Mouse (Mus musculus) heart, embryonic 15.5 days (tissue): ENCODE data around the gene Eva1b. TPM values are rescaled to one million over a fixed set of nuclear protein-coding genes. Genes with fewer than 3 reads are reported as not detected.
"Not testable (repeated sequence)": the region's sequence is repeated elsewhere in the genome, so short reads cannot be mapped to it uniquely, and the experiment has no call there.

ENCODE experiments used
- ATAC-seq: fragments of 200-750 bp; cut with Nextera tagmentation; replicated peaks from 2 replicates; pipeline ENCODE4 v1.8.0; 2017; ENCODE audit warnings: low read depth, moderate TSS enrichment; ENCODE audit not compliant: insufficient number of reproducible peaks, insufficient read depth, low FRiP score
- H3K27ac ChIP-seq: fragments of 300-500 bp; sonication (generic); 2 replicates; pipeline ENCODE4 v1.5.1; 2015; ENCODE audit warnings: mild to moderate bottlenecking, inconsistent platforms
- H3K27me3 ChIP-seq: fragments of 300-500 bp; sonication (generic); 2 replicates; pipeline ENCODE4 v1.6.1; 2015; ENCODE audit warnings: inconsistent platforms
- H3K36me3 ChIP-seq: fragments of 300-500 bp; sonication (generic); 2 replicates; pipeline ENCODE4 v1.6.1; 2015; ENCODE audit warnings: mild to moderate bottlenecking, inconsistent platforms
- H3K4me1 ChIP-seq: fragments of 300-500 bp; sonication (generic); replicated peaks from 2 replicates; pipeline ENCODE4 v1.6.1; 2015; ENCODE audit warnings: inconsistent platforms
- H3K4me2 ChIP-seq: fragments of 300-500 bp; sonication (generic); 2 replicates; pipeline ENCODE4 v1.6.1; 2015; ENCODE audit warnings: inconsistent platforms, mild to moderate bottlenecking, moderate library complexity
- H3K4me3 ChIP-seq: fragments of 300-500 bp; sonication (generic); 2 replicates; pipeline ENCODE4 v1.5.1; 2015; ENCODE audit warnings: mild to moderate bottlenecking, inconsistent platforms
- H3K9ac ChIP-seq: fragments of 300-500 bp; sonication (generic); 2 replicates; pipeline ENCODE4 v1.6.1; 2015; ENCODE audit warnings: mild to moderate bottlenecking, inconsistent platforms
- H3K9me3 ChIP-seq: fragments of 300-500 bp; sonication (generic); replicated peaks from 2 replicates; pipeline ENCODE4 v1.6.1; 2016; ENCODE audit warnings: inconsistent platforms
- WGBS: fragments of 180-500 bp; shearing (Covaris S2); methylation state at CpG from one replicate; pipeline ENCODE4 v1.1.7; 2015; ENCODE audit warnings: mixed read lengths; 5-methylcytosine and 5-hydroxymethylcytosine counted together
- polyA plus RNA-seq: library from polyadenylated mRNA; unstranded; fragments of >200 nt; fragmentation: Nextera tagmentation; extraction: Ambion mirVana; gene quantifications from 2 replicates; pipeline ENCODE4 v1.2.1, GENCODE M21; 2015

Gene Eva1b
- polyA plus RNA-seq, 1 experiment from 2014 or later = 28.0 TPM

DNA sequence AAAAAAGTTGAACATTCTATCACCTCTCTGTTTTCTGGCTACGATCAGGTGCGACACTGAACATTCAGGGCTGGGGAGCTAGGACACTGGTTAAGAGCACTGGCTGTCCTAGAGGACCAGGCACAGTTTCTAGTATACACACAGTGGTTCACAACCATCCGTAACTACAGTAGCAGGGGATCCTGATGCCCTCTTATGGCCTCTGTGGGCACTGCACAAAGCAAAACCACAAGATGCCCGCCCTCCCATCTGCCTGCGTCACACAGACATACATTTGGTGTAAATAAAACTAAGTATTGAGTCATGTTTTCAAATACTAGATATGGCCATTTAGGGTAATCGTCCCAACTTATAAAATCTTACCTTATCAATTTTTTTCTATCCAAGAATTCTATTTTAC lies 10.0 kb downstream of the Eva1b start:
- Histone ChIP-seq H3K4me1 (peaks cover 20% of the 10 kb centered on the region), H3K27ac (no peak overlapping the region), H3K4me2 (no peak overlapping the region), H3K36me3 (no peaks in the 10 kb centered on the region), H3K27me3 (no peaks in the 10 kb centered on the region), H3K9me3 (no peaks in the 10 kb centered on the region), H3K9ac (no peak overlapping the region), H3K4me3 (no peak overlapping the region)
- WGBS = 90% methylated on average over 6 of the region's 6 CpGs
- no peak for ATAC-seq

DNA sequence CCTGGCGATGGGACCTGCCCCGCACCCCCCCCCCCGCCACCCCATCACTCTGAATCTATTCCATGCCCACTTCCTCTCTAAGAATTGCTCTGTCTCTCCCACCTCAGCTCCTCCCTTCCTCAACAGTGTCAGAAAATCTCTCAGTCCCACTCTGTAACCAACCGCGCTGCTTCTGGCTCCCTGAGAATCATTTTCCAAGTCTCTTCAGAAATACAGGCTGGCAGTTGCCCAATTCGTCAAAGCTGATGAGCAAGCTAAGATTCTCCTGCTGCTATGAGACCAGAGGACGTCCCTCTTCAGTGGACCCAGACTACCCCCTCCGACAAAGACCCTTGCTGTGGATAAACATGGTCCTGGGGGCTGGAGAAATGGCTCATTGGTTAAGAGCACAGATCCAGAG lies 11.9 kb downstream of the Eva1b start:
- Histone ChIP-seq H3K9me3 (no peaks in the 10 kb centered on the region), H3K27ac (no peak overlapping the region), H3K9ac (no peak overlapping the region), H3K4me3 (no peak overlapping the region), H3K4me2 (no peak overlapping the region), H3K36me3 (no peaks in the 10 kb centered on the region), H3K27me3 (no peaks in the 10 kb centered on the region), H3K4me1 (peaks cover 30% of the 10 kb centered on the region)
- WGBS = 71% methylated on average over 8 of the region's 8 CpGs
- ATAC-seq = no peak

DNA sequence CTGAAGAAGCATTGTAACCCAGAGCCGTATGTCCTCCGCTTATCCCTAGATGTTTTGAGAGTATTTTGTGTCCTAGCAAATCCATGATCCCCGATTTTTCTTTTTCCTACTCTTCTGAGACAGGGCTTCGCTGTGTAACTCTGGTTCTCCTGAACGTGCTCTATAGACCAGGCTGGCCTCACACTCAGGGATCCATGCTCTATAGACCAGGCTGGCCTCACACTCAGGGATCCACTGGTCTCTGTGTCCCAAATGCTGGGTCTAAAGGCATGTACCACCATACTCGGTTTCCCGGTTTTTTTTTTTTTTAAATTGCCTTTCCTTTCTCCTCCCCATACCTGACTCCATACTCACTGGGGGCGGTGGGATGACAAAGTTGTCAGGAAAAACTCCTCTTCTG lies 13.4 kb downstream of the Eva1b start:
- no peaks in the 10 kb centered on the region for H3K27me3 ChIP-seq
- H3K9ac ChIP-seq = no peak overlapping the region
- H3K36me3 ChIP-seq = peaks cover 4% of the 10 kb centered on the region
- H3K4me3 ChIP-seq = no peak overlapping the region
- H3K27ac ChIP-seq = no peak overlapping the region
- WGBS = 90% methylated on average over 8 of the region's 8 CpGs
- no peaks in the 10 kb centered on the region for H3K9me3 ChIP-seq
- peaks cover 24% of the 10 kb centered on the region for H3K4me1 ChIP-seq
- ATAC-seq = no peak
- H3K4me2 ChIP-seq = no peak overlapping the region

DNA sequence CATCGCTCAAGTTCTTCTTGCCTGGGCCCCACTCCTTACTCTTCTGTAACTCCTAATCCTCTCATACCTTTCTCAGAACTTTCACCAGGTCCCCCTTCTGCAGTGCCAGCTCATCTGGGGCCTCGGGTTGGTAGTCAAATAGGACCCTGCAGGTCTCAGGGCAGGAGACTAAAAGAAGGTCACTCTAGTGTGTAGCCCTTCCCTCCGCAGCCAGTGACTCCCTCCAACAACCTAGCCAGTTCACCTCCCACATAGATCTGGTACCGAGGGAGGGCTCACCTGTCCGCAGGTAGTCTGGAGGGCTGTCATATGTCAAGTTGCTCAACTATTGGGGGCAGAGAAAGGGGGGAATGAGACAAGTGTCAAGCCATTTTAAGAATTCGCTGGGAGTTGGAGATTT lies 13.9 kb downstream of the Eva1b start:
- H3K9me3 ChIP-seq = no peaks in the 10 kb centered on the region
- no peak overlapping the region for H3K4me3 ChIP-seq
- H3K4me1 ChIP-seq = peaks cover 28% of the 10 kb centered on the region
- H3K36me3 ChIP-seq = peaks cover 9% of the 10 kb centered on the region
- H3K4me2 ChIP-seq = no peak overlapping the region
- no peak for ATAC-seq
- no peak overlapping the region for H3K27ac ChIP-seq
- no peak overlapping the region for H3K9ac ChIP-seq
- WGBS = 79% methylated on average over 6 of the region's 6 CpGs
- H3K27me3 ChIP-seq = no peaks in the 10 kb centered on the region

DNA sequence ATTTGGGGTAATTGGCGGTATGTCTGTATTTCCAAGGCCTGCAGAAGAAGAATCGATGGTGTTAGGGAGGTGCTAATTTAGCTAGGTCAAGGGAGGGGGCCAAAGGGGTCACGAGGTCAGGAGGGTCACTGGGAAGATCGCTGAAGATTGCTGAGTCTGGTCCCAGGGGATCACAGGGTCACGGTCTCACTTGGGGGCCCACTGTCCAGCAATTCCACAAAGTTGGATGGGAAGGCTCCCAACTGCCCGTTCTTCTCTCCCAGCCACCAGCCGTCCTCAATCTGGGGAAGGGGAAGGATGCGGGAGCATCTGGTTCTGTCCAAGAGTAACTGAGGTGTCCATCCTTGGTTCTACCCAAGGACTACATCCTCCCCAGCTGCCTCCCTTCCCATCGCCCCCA lies 14.4 kb downstream of the Eva1b start:
- peak overlapping the region; percentile 84; the same call in 1 of the 2 replicates for H3K27ac ChIP-seq
- no peaks in the 10 kb centered on the region for H3K9me3 ChIP-seq
- no peak for ATAC-seq
- WGBS = 61% methylated on average over 9 of the region's 9 CpGs
- no peaks in the 10 kb centered on the region for H3K27me3 ChIP-seq
- H3K4me1 ChIP-seq = peaks cover 32% of the 10 kb centered on the region
- peak overlapping the region; percentile 69 for H3K4me3 ChIP-seq
- H3K36me3 ChIP-seq = peaks cover 14% of the 10 kb centered on the region
- peak overlapping the region; percentile 99 for H3K4me2 ChIP-seq
- H3K9ac ChIP-seq = peak overlapping the region; percentile 93

DNA sequence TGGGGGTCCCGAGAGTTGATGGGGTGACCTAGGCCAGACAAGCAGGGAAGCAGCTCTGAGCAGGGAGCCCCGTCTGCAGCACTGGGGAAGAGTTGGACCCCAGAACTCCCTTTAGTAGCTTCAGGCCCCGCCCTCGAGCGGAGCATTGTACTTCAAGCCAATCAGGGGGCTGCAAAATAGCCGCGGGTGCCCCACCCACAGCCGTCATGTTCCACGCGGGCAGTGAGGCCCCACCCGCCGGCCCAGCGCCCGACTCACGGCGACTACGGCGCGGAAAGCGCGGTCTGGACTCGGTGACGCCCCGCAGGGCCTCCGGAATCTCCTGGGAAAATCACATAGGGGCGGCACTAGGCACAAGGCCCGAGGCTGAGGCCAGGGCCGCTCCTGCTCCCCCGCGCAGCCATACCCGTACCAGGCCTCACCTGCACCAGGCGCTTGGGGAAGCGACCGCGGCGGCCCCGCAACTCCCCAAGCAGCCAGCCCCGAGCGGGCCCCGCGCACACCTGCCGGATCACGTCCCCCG lies 15.1 kb downstream of the Eva1b start:
- ATAC-seq = peak; percentile 92
- H3K4me1 ChIP-seq = peaks cover 32% of the 10 kb centered on the region
- H3K27me3 ChIP-seq = no peaks in the 10 kb centered on the region
- H3K9ac ChIP-seq = peak overlapping the region; percentile 93
- no peaks in the 10 kb centered on the region for H3K9me3 ChIP-seq
- H3K4me3 ChIP-seq = peak overlapping the region; percentile 69
- WGBS = under 1% methylated on average over 44 of the region's 44 CpGs
- peak overlapping the region; percentile 84 for H3K27ac ChIP-seq
- peaks cover 20% of the 10 kb centered on the region for H3K36me3 ChIP-seq
- H3K4me2 ChIP-seq = peak overlapping the region; percentile 99

DNA sequence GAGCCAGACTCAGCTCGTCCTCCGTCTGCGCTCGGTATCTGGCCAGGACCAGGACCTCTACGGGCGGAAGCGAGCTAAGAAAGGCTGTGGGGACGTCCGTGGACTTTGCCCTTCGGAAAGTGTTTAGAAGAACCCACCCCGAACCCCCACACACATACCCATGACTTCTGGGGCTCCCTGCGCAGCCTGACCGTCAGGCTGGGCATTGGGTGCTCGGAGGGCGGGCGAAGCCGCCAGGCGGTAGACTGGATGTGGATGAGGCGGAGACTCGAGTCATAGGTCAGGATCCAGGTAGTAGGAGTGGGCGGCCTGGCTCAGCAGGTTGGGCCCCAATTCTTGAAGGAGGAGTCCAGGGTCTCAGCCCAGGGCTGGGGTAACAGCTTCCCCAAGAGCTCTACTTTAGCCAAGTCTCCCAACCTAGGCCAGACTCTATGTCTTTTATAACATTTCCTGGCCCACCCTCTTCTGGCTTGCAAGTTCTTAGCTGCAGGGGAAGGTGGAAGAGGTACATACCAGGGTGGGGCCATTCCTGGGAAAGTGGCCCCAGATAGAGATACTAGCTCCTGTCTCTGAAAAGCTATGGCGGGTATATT lies 15.6 kb downstream of the Eva1b start, which contains the start of gene Sh3d21:
Sh3d21 (minus strand) TSS at position 425 of the 593 bp plus-strand sequence.
- no peaks in the 10 kb centered on the region for H3K27me3 ChIP-seq
- peaks cover 25% of the 10 kb centered on the region for H3K36me3 ChIP-seq
- peak within 1 kb of the TSS; percentile 84 for H3K27ac ChIP-seq
- 6% methylated on average over 22 of the region's 22 CpGs for WGBS
- peak within 1 kb of the TSS; percentile 69 for H3K4me3 ChIP-seq
- H3K9ac ChIP-seq = peak within 1 kb of the TSS; percentile 93
- ATAC-seq = no peak; the same call in none of the 2 replicates
- H3K4me1 ChIP-seq = peaks cover 30% of the 10 kb centered on the region
- no peaks in the 10 kb centered on the region for H3K9me3 ChIP-seq
- H3K4me2 ChIP-seq = peak within 1 kb of the TSS; percentile 99

DNA sequence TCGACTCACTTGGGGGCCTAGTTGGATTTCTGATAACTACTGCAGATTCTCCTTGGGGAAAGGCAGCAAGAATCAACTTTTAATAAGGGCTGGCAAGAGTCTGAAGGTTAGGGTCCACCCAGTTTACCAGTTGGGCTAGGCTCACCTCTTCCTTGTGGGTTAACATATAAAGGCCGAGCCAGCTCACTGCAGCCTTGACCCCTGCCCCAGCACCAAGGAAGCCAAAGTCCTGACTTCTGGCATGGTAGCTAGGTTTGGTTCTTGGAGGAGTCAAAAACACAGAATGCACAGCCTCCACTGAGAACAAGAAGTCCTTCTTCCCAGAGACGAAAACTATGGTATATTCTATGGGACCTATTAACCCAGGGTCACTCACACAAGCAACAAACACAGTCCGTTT lies 16.1 kb downstream of the Eva1b start:
- Histone ChIP-seq H3K4me1 (peaks cover 30% of the 10 kb centered on the region), H3K9ac (0 out of 2 replicates have a peak overlapping the region, but pooled peaks have one; percentile 93), H3K27me3 (no peaks in the 10 kb centered on the region), H3K4me2 (peak overlapping the region; percentile 99), H3K4me3 (no peak overlapping the region), H3K9me3 (no peaks in the 10 kb centered on the region), H3K36me3 (peaks cover 30% of the 10 kb centered on the region), H3K27ac (peak overlapping the region; percentile 84)
- 62% methylated on average over 4 of the region's 4 CpGs for WGBS
- ATAC-seq = no peak

DNA sequence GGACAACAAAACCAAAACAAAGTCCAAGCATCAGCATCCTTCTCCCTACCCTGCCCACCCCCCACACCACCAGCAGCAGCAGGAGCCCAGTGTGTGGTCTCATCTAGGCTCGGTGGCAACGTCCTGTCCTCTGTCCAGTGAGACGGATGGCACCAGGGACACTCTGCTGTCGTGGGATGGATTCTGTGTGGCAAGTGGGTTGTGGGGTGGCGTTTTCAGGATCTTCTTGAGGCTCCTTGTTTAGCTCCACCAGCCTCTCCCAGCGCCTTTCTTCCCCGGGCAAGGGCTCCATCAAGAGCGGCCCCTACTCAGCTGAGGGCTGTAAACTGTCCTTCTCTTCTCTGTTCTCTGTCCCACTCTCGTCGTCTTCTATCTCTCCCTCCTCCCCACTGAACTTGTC lies 17.5 kb downstream of the Eva1b start:
- ATAC-seq, H3K9ac ChIP-seq, H3K9me3 ChIP-seq, H3K4me2 ChIP-seq, H3K27me3 ChIP-seq, H3K4me3 ChIP-seq, H3K27ac ChIP-seq: not testable (repeated sequence)
- WGBS = 67% methylated on average over 8 of the region's 10 CpGs
- peaks cover 42% of the 10 kb centered on the region for H3K36me3 ChIP-seq
- peaks cover 30% of the 10 kb centered on the region for H3K4me1 ChIP-seq

DNA sequence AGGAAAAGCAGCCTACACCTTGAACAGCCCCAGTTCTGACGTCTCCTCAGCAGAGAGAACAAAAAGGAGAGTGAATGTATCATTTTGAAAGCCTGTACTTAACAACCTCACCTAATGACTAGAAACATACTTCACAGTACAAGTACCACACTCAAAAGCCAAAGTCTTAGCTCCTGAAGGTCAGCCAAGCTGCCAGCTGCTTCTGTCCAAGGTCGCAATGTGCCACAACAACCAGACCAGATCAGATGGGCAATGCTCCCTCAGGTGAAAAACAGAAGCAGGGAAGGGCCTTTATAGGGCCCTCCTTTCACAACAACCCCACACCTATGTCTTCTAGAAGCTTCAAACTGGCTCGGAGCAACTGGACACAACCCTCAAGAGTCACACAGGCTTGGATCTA lies 18.5 kb downstream of the Eva1b start:
- WGBS = 54% methylated on average over 3 of the region's 3 CpGs
- H3K36me3 ChIP-seq = peaks cover 50% of the 10 kb centered on the region
- no peak for ATAC-seq

DNA sequence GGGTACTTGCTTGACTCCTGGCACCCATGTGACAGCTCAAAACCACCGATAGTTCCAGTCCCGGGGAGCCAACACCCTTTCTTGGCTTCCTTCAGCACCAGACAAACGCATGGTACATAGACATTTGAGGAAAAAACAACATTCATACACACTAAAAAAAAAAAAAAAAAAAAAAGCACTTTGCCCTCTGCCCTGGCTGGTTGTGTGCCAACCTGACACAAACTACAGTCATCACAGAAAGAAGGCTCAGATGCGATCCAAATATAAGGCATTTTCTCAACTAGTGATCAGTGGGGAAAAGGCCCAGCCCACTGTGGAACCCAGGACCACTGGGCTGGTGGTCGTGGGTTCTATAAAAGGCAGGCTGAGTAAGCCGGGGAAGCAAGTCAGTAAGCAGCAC lies 21.3 kb downstream of the Eva1b start:
- Histone ChIP-seq H3K27ac (no peak overlapping the region), H3K4me1 (peaks cover 12% of the 10 kb centered on the region), H3K9me3 (no peaks in the 10 kb centered on the region), H3K9ac (no peak overlapping the region), H3K4me2 (no peak overlapping the region), H3K27me3 (no peaks in the 10 kb centered on the region), H3K36me3 (peaks cover 76% of the 10 kb centered on the region), H3K4me3 (no peak overlapping the region)
- ATAC-seq = no peak
- 84% methylated on average over 6 of the region's 6 CpGs for WGBS

More for the DNA sequence above, 18.5 kb downstream of the Eva1b start:
- no peaks in the 10 kb centered on the region for H3K27me3 ChIP-seq
- peaks cover 30% of the 10 kb centered on the region for H3K4me1 ChIP-seq
- peak overlapping the region; percentile 79 for H3K27ac ChIP-seq
- no peak overlapping the region for H3K4me2 ChIP-seq
- H3K4me3 ChIP-seq = no peak overlapping the region
- 0 out of 2 replicates have a peak overlapping the region, but pooled peaks have one; percentile 11 for H3K9ac ChIP-seq
- H3K9me3 ChIP-seq = no peaks in the 10 kb centered on the region

DNA sequence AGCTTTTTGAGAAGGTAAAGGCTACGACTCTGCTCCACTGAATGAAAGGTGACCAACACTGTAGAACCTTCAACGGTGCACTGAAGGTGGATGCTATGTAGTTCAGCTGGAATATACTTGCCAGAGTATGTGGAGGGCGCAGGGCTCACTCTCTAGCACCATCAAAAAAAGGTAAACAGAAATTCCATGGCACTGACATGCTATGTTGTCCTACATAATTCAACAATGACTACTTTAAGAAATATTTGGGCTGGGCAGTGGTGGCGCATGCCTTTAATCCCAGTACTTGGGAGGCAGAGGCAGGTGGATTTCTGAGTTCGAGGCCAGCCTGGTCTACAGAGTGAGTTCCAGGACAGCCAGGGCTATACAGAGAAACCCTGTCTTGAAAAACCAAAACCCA lies 23.2 kb downstream of the Eva1b start:
- H3K27ac ChIP-seq, ATAC-seq, H3K27me3 ChIP-seq, H3K9me3 ChIP-seq, H3K4me2 ChIP-seq, H3K9ac ChIP-seq, H3K4me3 ChIP-seq: not testable (repeated sequence)
- Histone ChIP-seq H3K36me3 (peaks cover 93% of the 10 kb centered on the region), H3K4me1 (peaks cover 11% of the 10 kb centered on the region)
- WGBS = 95% methylated on average over 5 of the region's 5 CpGs
